Mouse (Mus musculus) liver, embryonic 15.5 days (tissue): ENCODE results near the gene Cpsf4. TPM values are rescaled to one million over a fixed set of nuclear protein-coding genes. Genes with fewer than 3 reads are reported as not detected.
"Not testable (repeated sequence)": the region's sequence is repeated elsewhere in the genome, so short reads cannot be mapped to it uniquely, and the experiment has no call there.

Source experiments
- ATAC-seq: fragments of 200-750 bp; cut with Nextera tagmentation; 2 replicates; pipeline ENCODE4 v1.8.0; 2017; ENCODE audit warnings: moderate number of reproducible peaks, mild to moderate bottlenecking, moderate library complexity; ENCODE audit not compliant: insufficient read depth
- H3K27ac ChIP-seq: fragments of 300-500 bp; sonication (generic); replicated peaks from 2 replicates; pipeline ENCODE4 v1.5.1; 2015; ENCODE audit warnings: mild to moderate bottlenecking, inconsistent platforms
- H3K27me3 ChIP-seq: fragments of 300-500 bp; sonication (generic); 2 replicates; pipeline ENCODE4 v1.6.1; 2015; ENCODE audit warnings: mild to moderate bottlenecking, inconsistent platforms
- H3K36me3 ChIP-seq: fragments of 300-500 bp; sonication (generic); replicated peaks from 2 replicates; pipeline ENCODE4 v1.6.1; 2015; ENCODE audit warnings: moderate library complexity, mild to moderate bottlenecking, inconsistent platforms
- H3K4me1 ChIP-seq: fragments of 300-500 bp; sonication (generic); replicated peaks from 2 replicates; pipeline ENCODE4 v1.6.1; 2015; ENCODE audit warnings: inconsistent platforms
- H3K4me2 ChIP-seq: fragments of 300-500 bp; sonication (generic); 2 replicates; pipeline ENCODE4 v1.6.1; 2015; ENCODE audit warnings: moderate library complexity, mild to moderate bottlenecking, inconsistent platforms
- H3K4me3 ChIP-seq: fragments of 300-500 bp; sonication (generic); replicated peaks from 2 replicates; pipeline ENCODE4 v1.5.1; 2015; ENCODE audit warnings: mild to moderate bottlenecking, inconsistent platforms
- H3K9ac ChIP-seq: fragments of 300-500 bp; sonication (generic); 2 replicates; pipeline ENCODE4 v1.6.1; 2015; ENCODE audit warnings: moderate library complexity, mild to moderate bottlenecking, inconsistent platforms
- H3K9me3 ChIP-seq: fragments of 300-500 bp; sonication (generic); replicated peaks from 2 replicates; pipeline ENCODE4 v1.6.1; 2016; ENCODE audit warnings: inconsistent platforms
- WGBS: fragments of 180-500 bp; shearing (Covaris S2); methylation state at CpG from one replicate; pipeline ENCODE4 v1.1.7; 2015; ENCODE audit warnings: mixed read lengths; ENCODE audit not compliant: insufficient replicate concordance; 5-methylcytosine and 5-hydroxymethylcytosine counted together
- polyA plus RNA-seq: library from polyadenylated mRNA; unstranded; fragments of >200 nt; fragmentation: Nextera tagmentation; extraction: Ambion mirVana; gene quantifications from 2 replicates; pipeline ENCODE4 v1.2.1, GENCODE M21; 2015

The Cpsf4 gene
- 24.4 and 25.1 TPM in 2 replicates for polyA plus RNA-seq

DNA sequence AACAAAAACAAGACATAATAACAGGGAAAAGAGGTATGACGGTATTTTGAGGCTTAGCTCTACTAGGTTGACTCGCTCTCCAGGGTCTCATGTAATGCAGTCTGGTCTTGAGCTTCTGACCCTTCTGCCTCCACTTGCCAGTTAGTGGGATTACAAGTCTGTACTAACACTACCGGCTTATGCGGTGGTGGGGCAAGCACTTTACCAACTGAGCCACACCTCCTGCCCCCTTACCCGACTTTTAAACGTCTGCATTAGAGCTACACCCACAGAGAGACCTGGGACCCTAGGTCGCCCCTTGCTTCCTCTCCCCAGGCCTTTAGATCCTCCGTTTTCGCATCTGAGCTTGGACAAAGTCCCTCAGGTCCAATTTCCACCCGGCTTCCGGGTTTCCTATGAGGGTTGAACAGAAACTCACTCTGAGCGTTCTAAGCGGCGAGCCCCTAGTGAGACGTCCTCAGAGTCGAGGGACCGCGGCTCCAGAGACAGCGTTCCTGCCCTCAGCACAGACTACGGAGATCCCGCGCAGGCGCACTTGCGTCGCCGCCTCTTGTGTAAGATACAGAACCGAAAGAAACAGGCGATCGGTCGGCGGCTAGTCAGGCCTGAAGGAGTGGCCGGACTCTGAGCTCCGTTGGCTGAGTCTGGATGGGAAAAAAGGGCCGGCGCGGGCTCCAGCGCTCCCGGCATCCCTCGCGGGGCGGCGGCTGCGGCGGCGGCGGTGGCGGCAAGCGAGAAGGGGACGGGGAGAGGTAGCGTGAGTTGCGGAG, at the start of gene Cpsf4, which contains the start of gene Ptcd1:
Cpsf4 (plus strand) TSS at position 678 of the 770 bp plus-strand sequence.
Ptcd1 (minus strand) TSS at position 573 of the 770 bp plus-strand sequence.
- H3K36me3 ChIP-seq: peaks cover 52% of the 10 kb centered on the region
- under 1% methylated on average over 51 of the region's 51 CpGs for WGBS

GRCm38 (mm10) chr5:145118005-145118404, 49.0 kb upstream of the Cpsf4 start:
- no peak overlapping the region for H3K4me3 ChIP-seq
- no peak overlapping the region for H3K9ac ChIP-seq
- peaks cover 8% of the 10 kb centered on the region; the same call in 1 of the 2 replicates for H3K27me3 ChIP-seq
- WGBS: 61% methylated on average over 6 of the region's 6 CpGs
- H3K4me2 ChIP-seq: no peak overlapping the region
- H3K36me3 ChIP-seq: peaks cover 11% of the 10 kb centered on the region
- H3K27ac ChIP-seq: no peak overlapping the region
- ATAC-seq: no peak
- H3K4me1 ChIP-seq: peaks cover 40% of the 10 kb centered on the region
- no peaks in the 10 kb centered on the region for H3K9me3 ChIP-seq

More for the DNA sequence above, at the start of gene Cpsf4, which contains the start of gene Ptcd1:
- Histone ChIP-seq H3K4me3 (peak within 1 kb of the TSS; percentile 99), H3K27me3 (no peaks in the 10 kb centered on the region), H3K27ac (peak within 1 kb of the TSS; percentile 87), H3K9ac (peak within 1 kb of the TSS; percentile 99), H3K4me2 (peak within 1 kb of the TSS; percentile 89), H3K4me1 (peaks cover 46% of the 10 kb centered on the region), H3K9me3 (no peaks in the 10 kb centered on the region)
- ATAC-seq: peak; percentile 96

- Histone ChIP-seq H3K27ac (no peak overlapping the region), H3K4me2 (no peak overlapping the region), H3K9me3 (no peaks in the 10 kb centered on the region), H3K27me3 (peaks cover 8% of the 10 kb centered on the region; the same call in 1 of the 2 replicates), H3K4me1 (peaks cover 38% of the 10 kb centered on the region), H3K4me3 (no peak overlapping the region), H3K36me3 (peaks cover 16% of the 10 kb centered on the region), H3K9ac (no peak overlapping the region)
- no peak for ATAC-seq
- 74% methylated on average over 5 of the region's 5 CpGs for WGBS
Observed at GRCm38 (mm10) chr5:145118461-145118860, 48.6 kb upstream of the Cpsf4 start.

GRCm38 (mm10) chr5:145119385-145119784, 47.6 kb upstream of the Cpsf4 start:
- H3K36me3 ChIP-seq: peaks cover 25% of the 10 kb centered on the region
- peaks cover 29% of the 10 kb centered on the region for H3K4me1 ChIP-seq
- no peak overlapping the region for H3K4me3 ChIP-seq
- no peak overlapping the region for H3K9ac ChIP-seq
- no peaks in the 10 kb centered on the region for H3K9me3 ChIP-seq
- no peak for ATAC-seq
- no peak overlapping the region for H3K27ac ChIP-seq
- 84% methylated on average over 2 of the region's 2 CpGs for WGBS
- H3K27me3 ChIP-seq: peaks cover 5% of the 10 kb centered on the region; the same call in 1 of the 2 replicates
- no peak overlapping the region for H3K4me2 ChIP-seq

- Histone ChIP-seq H3K27me3 (no peaks in the 10 kb centered on the region), H3K4me3 (no peak overlapping the region), H3K4me2 (no peak overlapping the region), H3K9me3 (no peaks in the 10 kb centered on the region), H3K36me3 (peaks cover 40% of the 10 kb centered on the region), H3K9ac (no peak overlapping the region), H3K4me1 (peaks cover 19% of the 10 kb centered on the region), H3K27ac (no peak overlapping the region)
- ATAC-seq: no peak
- 54% methylated on average over 7 of the region's 7 CpGs for WGBS
Observed at GRCm38 (mm10) chr5:145120921-145121320, 46.1 kb upstream of the Cpsf4 start.

- no peak overlapping the region for H3K4me2 ChIP-seq
- no peak overlapping the region for H3K9ac ChIP-seq
- H3K4me1 ChIP-seq: no peaks in the 10 kb centered on the region
- WGBS: 86% methylated on average over 19 of the region's 19 CpGs
- peaks cover 64% of the 10 kb centered on the region for H3K36me3 ChIP-seq
- H3K27ac ChIP-seq: no peak overlapping the region
- no peaks in the 10 kb centered on the region for H3K27me3 ChIP-seq
- no peaks in the 10 kb centered on the region for H3K9me3 ChIP-seq
- no peak for ATAC-seq
- no peak overlapping the region for H3K4me3 ChIP-seq
Observed at GRCm38 (mm10) chr5:145123396-145123795, 43.6 kb upstream of the Cpsf4 start.

DNA sequence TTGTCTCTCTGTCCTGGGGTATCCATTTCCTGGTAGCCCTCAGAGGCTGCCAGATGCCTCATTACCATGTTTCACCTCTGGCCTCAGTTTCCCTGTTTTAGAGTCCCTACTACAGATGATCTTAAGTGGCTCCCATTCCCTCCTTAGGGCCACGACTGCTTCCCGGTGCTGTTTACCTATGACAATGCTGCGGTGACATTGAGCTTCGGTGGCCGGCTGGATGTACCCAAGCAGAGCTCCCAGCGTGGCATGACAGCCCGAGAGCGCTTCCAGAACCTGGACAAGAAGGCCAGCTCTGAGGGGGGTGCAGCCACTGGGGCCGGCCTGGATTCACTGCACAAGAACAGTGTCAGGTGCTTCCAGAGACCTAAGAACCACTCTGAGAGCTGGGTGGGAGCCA, 40.4 kb upstream of the Cpsf4 start:
- Histone ChIP-seq H3K4me2 (no peak overlapping the region), H3K9ac (no peak overlapping the region), H3K9me3 (no peaks in the 10 kb centered on the region), H3K4me1 (peaks cover 6% of the 10 kb centered on the region), H3K36me3 (peaks cover 90% of the 10 kb centered on the region), H3K4me3 (no peak overlapping the region), H3K27ac (no peak overlapping the region), H3K27me3 (no peaks in the 10 kb centered on the region)
- WGBS: 86% methylated on average over 9 of the region's 9 CpGs
- no peak for ATAC-seq

DNA sequence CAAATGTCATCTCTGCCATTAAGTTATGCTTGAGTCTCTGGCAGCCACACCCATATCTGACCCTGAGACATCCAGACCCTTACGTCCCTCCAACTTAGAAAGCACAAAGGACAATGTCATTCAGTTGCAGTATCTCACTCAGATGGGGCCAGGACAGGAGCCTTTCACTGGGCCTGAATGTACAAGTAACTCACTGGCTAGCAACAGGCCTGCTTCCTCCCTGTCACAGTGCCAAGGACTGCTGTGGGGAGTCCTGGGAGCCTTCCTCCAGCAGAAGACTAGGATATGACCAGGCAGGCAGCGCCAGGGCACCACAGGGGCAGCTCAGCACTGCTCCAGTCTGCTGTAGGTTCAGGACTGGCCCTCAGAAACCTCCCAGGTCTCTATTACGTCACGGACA, 37.9 kb upstream of the Cpsf4 start:
- 85% methylated on average over 4 of the region's 4 CpGs for WGBS
- Histone ChIP-seq H3K4me3 (no peak overlapping the region), H3K27me3 (no peaks in the 10 kb centered on the region), H3K4me1 (peaks cover 6% of the 10 kb centered on the region), H3K36me3 (peaks cover 97% of the 10 kb centered on the region), H3K4me2 (no peak overlapping the region), H3K27ac (no peak overlapping the region), H3K9me3 (no peaks in the 10 kb centered on the region), H3K9ac (no peak overlapping the region)
- no peak for ATAC-seq

- WGBS: 72% methylated on average over 4 of the region's 6 CpGs
- H3K4me2 ChIP-seq, H3K9ac ChIP-seq, H3K27me3 ChIP-seq, ATAC-seq, H3K27ac ChIP-seq, H3K4me3 ChIP-seq, H3K9me3 ChIP-seq, H3K4me1 ChIP-seq: not testable (repeated sequence)
- H3K36me3 ChIP-seq: peaks cover 97% of the 10 kb centered on the region
Observed at GRCm38 (mm10) chr5:145129773-145130172, 37.2 kb upstream of the Cpsf4 start.

GRCm38 (mm10) chr5:145130191-145130590, 36.8 kb upstream of the Cpsf4 start:
- H3K4me2 ChIP-seq: no peak overlapping the region
- peaks cover 97% of the 10 kb centered on the region for H3K36me3 ChIP-seq
- H3K27me3 ChIP-seq: no peaks in the 10 kb centered on the region
- H3K9me3 ChIP-seq: no peaks in the 10 kb centered on the region
- no peak overlapping the region for H3K4me3 ChIP-seq
- peaks cover 6% of the 10 kb centered on the region for H3K4me1 ChIP-seq
- peak; percentile 28; the same call in 1 of the 2 replicates for ATAC-seq
- no peak overlapping the region for H3K27ac ChIP-seq
- H3K9ac ChIP-seq: no peak overlapping the region
- WGBS: 73% methylated on average over 11 of the region's 11 CpGs

DNA sequence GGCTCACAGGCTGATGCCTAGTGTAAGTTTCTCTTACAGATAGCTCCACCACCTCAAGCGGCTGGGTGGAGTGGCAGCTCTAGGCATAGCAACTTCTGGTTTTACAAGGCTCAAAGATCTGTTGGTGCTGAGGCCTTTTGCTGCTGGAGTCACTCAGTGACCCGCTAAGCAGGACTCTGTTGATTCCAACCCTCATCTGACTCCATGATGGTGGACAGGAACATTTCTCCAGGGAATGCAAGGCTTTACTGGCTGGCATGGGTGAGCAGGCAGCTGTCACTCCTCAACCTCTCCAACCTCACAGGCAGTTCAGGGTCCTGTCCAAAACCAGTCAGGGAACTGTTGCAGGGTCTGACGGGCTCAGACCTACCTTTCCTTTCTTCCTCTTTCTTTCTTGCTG, 36.0 kb upstream of the Cpsf4 start:
- Histone ChIP-seq H3K4me2 (no peak overlapping the region), H3K4me1 (peaks cover 6% of the 10 kb centered on the region), H3K9ac (no peak overlapping the region), H3K27ac (no peak overlapping the region), H3K4me3 (no peak overlapping the region), H3K9me3 (no peaks in the 10 kb centered on the region), H3K27me3 (no peaks in the 10 kb centered on the region), H3K36me3 (peaks cover 97% of the 10 kb centered on the region)
- ATAC-seq: no peak
- 78% methylated on average over 3 of the region's 3 CpGs for WGBS
